Mouse (Mus musculus) liver, embryonic 14.5 days (tissue): ENCODE measurements around the gene Adcy10.

ENCODE experiments used
- CTCF ChIP-seq: IDR thresholded peaks from 2 replicates; pipeline ENCODE4 v1.5.1; 2016; ENCODE audit warnings: antibody characterized with exemption, low read depth, control low read depth
- EP300 ChIP-seq: IDR thresholded peaks from 2 replicates; pipeline ENCODE4 v1.6.1; 2016; ENCODE audit warnings: antibody characterized with exemption, low read depth

DNA sequence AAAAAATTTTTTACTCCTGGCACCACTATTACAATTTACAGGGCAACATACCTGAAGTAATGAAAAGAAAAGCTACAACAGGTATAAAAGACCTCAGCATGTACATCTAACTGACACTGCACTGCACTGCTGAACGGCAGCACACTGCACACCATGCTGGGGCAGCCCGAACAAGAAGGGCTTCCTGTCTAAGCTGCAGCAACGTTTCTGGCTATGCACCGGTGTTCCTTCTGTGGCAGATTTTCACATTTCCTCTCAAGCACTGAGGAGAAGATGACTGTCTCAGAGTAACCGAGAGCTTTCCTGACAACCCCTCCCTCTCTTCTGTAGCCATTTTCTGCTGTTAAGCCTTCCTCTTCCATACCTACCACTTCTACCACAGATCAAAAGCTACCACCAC lies 127.7 kb downstream of the Adcy10 start:
- no peak for TF ChIP-seq CTCF
- TF ChIP-seq EP300 = no peak
